Mouse (Mus musculus): Measurements from ENCODE around the gene Stmn1. TPM values are rescaled to one million over a fixed set of nuclear protein-coding genes. Genes with fewer than 3 reads are reported as not detected.

Stmn1 gene
- polyA plus RNA-seq, 1 experiment: 454 TPM

GRCm38 (mm10) chr4:134501095-134501494 lies 33.0 kb downstream of the Stmn1 start:
- TF ChIP-seq CTCF (IDR thresholded peaks at IDR 0.05; ENCODE audit: borderline replicate concordance, insufficient read depth, low read depth, low read length): no peak
- no peak for TF ChIP-seq POLR2A (IDR thresholded peaks at IDR 0.05; ENCODE audit: borderline replicate concordance, insufficient read depth, low read length)
- H3K27ac ChIP-seq (ENCODE audit: insufficient read depth, low read length): no peak overlapping the region
- no peak overlapping the region for H3K4me3 ChIP-seq (replicated peaks; ENCODE audit: insufficient read depth, low read depth, low read length)
- H3K27me3 ChIP-seq (ENCODE audit: control insufficient read depth, insufficient read depth, low read length): no peaks in the 10 kb centered on the region
- no peak for DNase-seq
- 75% methylated on average over 6 of the region's 6 CpGs for WGBS
- H3K4me1 ChIP-seq (ENCODE audit: control insufficient read depth, insufficient read depth, low read length): peaks cover 15% of the 10 kb centered on the region; the same call in 1 of the 2 replicates

GRCm38 (mm10) chr4:134503686-134504357 lies 35.7 kb downstream of the Stmn1 start:
- TF ChIP-seq POLR2A (IDR thresholded peaks at IDR 0.05; ENCODE audit: borderline replicate concordance, insufficient read depth, low read length) (no peak), CTCF (IDR thresholded peaks at IDR 0.05; ENCODE audit: borderline replicate concordance, insufficient read depth, low read depth, low read length) (no peak)
- 80% methylated on average over 4 of the region's 4 CpGs for WGBS

GRCm38 (mm10) chr4:134505303-134505789 lies 37.2 kb downstream of the Stmn1 start:
- H3K4me1 ChIP-seq (ENCODE audit: control insufficient read depth, insufficient read depth, low read length): peaks cover 9% of the 10 kb centered on the region; the same call in 1 of the 2 replicates
- H3K4me3 ChIP-seq (replicated peaks; ENCODE audit: insufficient read depth, low read depth, low read length): no peak overlapping the region
- 84% methylated on average over 4 of the region's 4 CpGs for WGBS
- H3K27me3 ChIP-seq (ENCODE audit: control insufficient read depth, insufficient read depth, low read length): no peaks in the 10 kb centered on the region
- TF ChIP-seq POLR2A (IDR thresholded peaks at IDR 0.05; ENCODE audit: borderline replicate concordance, insufficient read depth, low read length) (no peak), CTCF (IDR thresholded peaks at IDR 0.05; ENCODE audit: borderline replicate concordance, insufficient read depth, low read depth, low read length) (no peak)
- H3K27ac ChIP-seq (ENCODE audit: insufficient read depth, low read length): no peak overlapping the region
- DNase-seq: no peak

More at GRCm38 (mm10) chr4:134503686-134504357, 35.7 kb downstream of the Stmn1 start:
- H3K27ac ChIP-seq (ENCODE audit: insufficient read depth, low read length): no peak overlapping the region
- H3K27me3 ChIP-seq (ENCODE audit: control insufficient read depth, insufficient read depth, low read length): no peaks in the 10 kb centered on the region
- DNase-seq: no peak
- no peak overlapping the region for H3K4me3 ChIP-seq (replicated peaks; ENCODE audit: insufficient read depth, low read depth, low read length)
- H3K4me1 ChIP-seq (ENCODE audit: control insufficient read depth, insufficient read depth, low read length): peaks cover 11% of the 10 kb centered on the region; the same call in 1 of the 2 replicates

DNA sequence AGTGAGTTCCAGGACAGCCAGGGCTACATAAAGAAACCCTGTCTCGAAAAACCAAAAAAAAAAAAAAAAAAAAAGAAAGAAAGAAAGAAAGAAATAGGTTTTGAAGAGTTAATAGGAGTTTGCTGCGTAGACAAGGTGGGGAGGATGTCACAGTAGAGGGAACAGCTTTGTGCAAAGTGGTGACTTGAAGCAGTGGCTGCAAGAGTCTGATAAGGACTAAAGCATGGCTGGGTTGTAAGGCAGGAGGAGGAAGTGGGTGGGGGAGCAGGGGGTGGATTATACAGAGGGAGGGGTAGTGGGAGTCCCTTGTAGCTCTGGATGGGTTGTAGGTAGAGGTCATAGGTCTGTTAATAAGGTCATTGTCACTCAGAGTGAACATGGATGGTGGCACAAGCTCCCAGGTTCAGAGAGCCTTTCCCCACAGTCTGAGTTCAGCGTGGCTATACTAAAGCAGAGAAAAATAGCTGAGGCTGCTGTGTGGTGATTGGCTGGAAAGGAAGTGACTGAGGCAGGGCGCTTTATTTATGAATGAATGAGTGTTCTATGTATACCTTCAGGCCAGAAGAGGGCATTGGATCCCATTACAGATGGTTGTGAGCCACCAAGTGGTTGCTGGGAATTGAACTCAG lies 38.0 kb downstream of the Stmn1 start:
- Histone ChIP-seq H3K27me3 (ENCODE audit: control insufficient read depth, insufficient read depth, low read length) (no peaks in the 10 kb centered on the region), H3K4me1 (ENCODE audit: control insufficient read depth, insufficient read depth, low read length) (peaks cover 5% of the 10 kb centered on the region; the same call in 1 of the 2 replicates), H3K27ac (ENCODE audit: insufficient read depth, low read length) (no peak overlapping the region), H3K4me3 (replicated peaks; ENCODE audit: insufficient read depth, low read depth, low read length) (no peak overlapping the region)
- TF ChIP-seq POLR2A (IDR thresholded peaks at IDR 0.05; ENCODE audit: borderline replicate concordance, insufficient read depth, low read length) (no peak), CTCF (IDR thresholded peaks at IDR 0.05; ENCODE audit: borderline replicate concordance, insufficient read depth, low read depth, low read length) (no peak)
- DNase-seq: no peak
- WGBS: 83% methylated on average over 3 of the region's 4 CpGs

DNA sequence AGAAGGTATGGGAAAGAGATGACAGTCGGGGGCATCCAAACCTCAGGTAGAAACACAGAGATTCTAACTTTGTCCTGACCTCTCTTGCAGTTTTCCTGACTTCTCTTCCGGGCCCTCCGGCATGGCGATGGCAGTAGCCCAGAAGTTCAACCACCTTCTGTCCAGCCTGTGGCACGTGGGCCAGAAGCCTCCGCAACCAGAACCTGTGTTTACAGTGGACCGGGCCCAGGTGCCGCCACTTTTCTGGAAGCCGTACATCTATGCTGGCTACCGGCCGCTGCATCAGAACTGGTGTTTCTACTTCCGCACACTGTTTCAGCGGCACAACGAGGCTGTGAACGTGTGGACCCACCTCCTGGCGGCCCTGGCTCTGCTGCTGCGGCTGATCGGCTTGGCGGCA lies 38.6 kb downstream of the Stmn1 start:
- Histone ChIP-seq H3K4me3 (replicated peaks; ENCODE audit: insufficient read depth, low read depth, low read length) (no peak overlapping the region), H3K27me3 (ENCODE audit: control insufficient read depth, insufficient read depth, low read length) (no peaks in the 10 kb centered on the region), H3K4me1 (ENCODE audit: control insufficient read depth, insufficient read depth, low read length) (0 out of 2 replicates have a peak, but pooled peaks cover 5% of the 10 kb centered on the region), H3K27ac (ENCODE audit: insufficient read depth, low read length) (no peak overlapping the region)
- no peak for TF ChIP-seq CTCF (IDR thresholded peaks at IDR 0.05; ENCODE audit: borderline replicate concordance, insufficient read depth, low read depth, low read length)
- TF ChIP-seq POLR2A (IDR thresholded peaks at IDR 0.05; ENCODE audit: borderline replicate concordance, insufficient read depth, low read length): no peak
- DNase-seq: no peak
- WGBS: 72% methylated on average over 19 of the region's 19 CpGs

DNA sequence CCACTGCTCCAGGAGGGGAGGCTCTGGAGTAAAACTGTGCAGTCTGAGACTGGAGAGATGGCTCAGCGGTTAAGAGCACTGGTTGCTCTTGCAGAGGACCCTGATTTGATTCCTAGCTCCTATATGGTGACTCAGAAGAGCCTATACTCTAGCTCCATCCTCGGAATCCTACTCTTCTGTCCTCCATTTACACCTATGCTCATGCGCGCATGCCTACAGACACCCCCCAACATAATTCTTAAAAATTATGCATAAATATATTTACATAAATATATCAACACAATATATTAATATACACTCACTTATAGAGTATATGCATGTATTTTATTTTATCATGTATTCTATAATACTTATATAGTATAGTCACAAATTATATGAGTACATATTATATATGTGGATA lies 42.3 kb downstream of the Stmn1 start:
- H3K4me3 ChIP-seq (replicated peaks; ENCODE audit: insufficient read depth, low read depth, low read length): no peak overlapping the region
- DNase-seq: no peak
- H3K27ac ChIP-seq (ENCODE audit: insufficient read depth, low read length): no peak overlapping the region
- TF ChIP-seq CTCF (IDR thresholded peaks at IDR 0.05; ENCODE audit: borderline replicate concordance, insufficient read depth, low read depth, low read length) (no peak), POLR2A (IDR thresholded peaks at IDR 0.05; ENCODE audit: borderline replicate concordance, insufficient read depth, low read length) (no peak)
- WGBS: 78% methylated on average over 4 of the region's 4 CpGs
- H3K4me1 ChIP-seq (ENCODE audit: control insufficient read depth, insufficient read depth, low read length): 0 out of 2 replicates have a peak, but pooled peaks cover 5% of the 10 kb centered on the region
- no peaks in the 10 kb centered on the region for H3K27me3 ChIP-seq (ENCODE audit: control insufficient read depth, insufficient read depth, low read length)

- peak; percentile 84 to 85 for DNase-seq
- TF ChIP-seq POLR2A (IDR thresholded peaks at IDR 0.05; ENCODE audit: borderline replicate concordance, insufficient read depth, low read length): peak; percentile 26; the same call in 1 of the 2 replicates
- no peak for TF ChIP-seq CTCF (IDR thresholded peaks at IDR 0.05; ENCODE audit: borderline replicate concordance, insufficient read depth, low read depth, low read length)
- peak within 1 kb of the TSS; percentile 42 for H3K4me3 ChIP-seq (replicated peaks; ENCODE audit: insufficient read depth, low read depth, low read length)
- H3K27ac ChIP-seq (ENCODE audit: insufficient read depth, low read length): no peak within 1 kb of the TSS
- 0 out of 2 replicates have a peak, but pooled peaks cover 5% of the 10 kb centered on the region for H3K4me1 ChIP-seq (ENCODE audit: control insufficient read depth, insufficient read depth, low read length)
- H3K27me3 ChIP-seq (ENCODE audit: control insufficient read depth, insufficient read depth, low read length): no peaks in the 10 kb centered on the region
- under 1% methylated on average over 42 of the region's 42 CpGs for WGBS
These were observed 42.8 kb downstream of the Stmn1 start, which contains the start of gene Aunip for GRCm38 (mm10) chr4:134510845-134511411. Gene Aunip (plus strand): TSS chr4:134510999.

Measured in cerebellum, adult 2 months (tissue).